Mouse (Mus musculus) layer of hippocampus, adult 11-12 months (tissue): ENCODE measurements around the gene D17Wsu92e.
"Not testable (repeated sequence)": the region's sequence is repeated elsewhere in the genome, so short reads cannot be mapped to it uniquely, and the experiment has no call there.

ENCODE experiments used
- DNase-seq: peaks from one replicate; pipeline ENCODE4 v3.0.0; 2022; ENCODE audit warnings: low spot score

D17Wsu92e gene

GRCm38 (mm10) chr17:27820568-27821406 lies at the start of gene D17Wsu92e:
TSS of gene D17Wsu92e (minus strand) at chr17:27820648.
- DNase-seq: peak; percentile 99

GRCm38 (mm10) chr17:27866737-27867136 lies 46.3 kb upstream of the D17Wsu92e start:
- DNase-seq: no peak

- no peak for DNase-seq
Measured at GRCm38 (mm10) chr17:27865461-27865860, 45.0 kb upstream of the D17Wsu92e start.

- no peak for DNase-seq
Measured at GRCm38 (mm10) chr17:27859131-27859530, 38.7 kb upstream of the D17Wsu92e start.

GRCm38 (mm10) chr17:27857649-27858475 lies 37.4 kb upstream of the D17Wsu92e start:
- DNase-seq: no peak

- no peak for DNase-seq
Measured at GRCm38 (mm10) chr17:27856798-27857648, 36.6 kb upstream of the D17Wsu92e start.

GRCm38 (mm10) chr17:27856265-27856797 lies 35.9 kb upstream of the D17Wsu92e start, which contains the start of gene Uhrf1bp1:
TSS of gene Uhrf1bp1 (plus strand) at chr17:27856441.
- DNase-seq: peak; percentile 80

- no peak for DNase-seq
Measured at GRCm38 (mm10) chr17:27851076-27851475, 30.6 kb upstream of the D17Wsu92e start.

- no peak for DNase-seq
Measured at GRCm38 (mm10) chr17:27848351-27848750, 27.9 kb upstream of the D17Wsu92e start.

- DNase-seq: peak; percentile 96
Measured at GRCm38 (mm10) chr17:27839469-27840252, 19.2 kb upstream of the D17Wsu92e start.

GRCm38 (mm10) chr17:27837850-27838249 lies 17.4 kb upstream of the D17Wsu92e start, which contains the start of gene Snrpc:
TSS of gene Snrpc (plus strand) at chr17:27838150.
- DNase-seq: not testable (repeated sequence)

GRCm38 (mm10) chr17:27830411-27830810 lies 10.0 kb upstream of the D17Wsu92e start:
- DNase-seq: no peak

GRCm38 (mm10) chr17:27827511-27827910 lies 7.1 kb upstream of the D17Wsu92e start:
- no peak for DNase-seq

- DNase-seq: no peak
Measured at GRCm38 (mm10) chr17:27826908-27827383, 6.5 kb upstream of the D17Wsu92e start.

GRCm38 (mm10) chr17:27825984-27826905 lies 5.8 kb upstream of the D17Wsu92e start:
- peak; percentile 41 for DNase-seq

GRCm38 (mm10) chr17:27825539-27825938 lies 5.1 kb upstream of the D17Wsu92e start:
- DNase-seq: no peak

GRCm38 (mm10) chr17:27824941-27825340 lies 4.5 kb upstream of the D17Wsu92e start:
- DNase-seq: no peak

GRCm38 (mm10) chr17:27823142-27823905 lies 2.9 kb upstream of the D17Wsu92e start:
- DNase-seq: no peak
